Mouse (Mus musculus) MN1 (cell line): ENCODE results near the gene Golga1.

Experiments
- DNase-seq: peaks from one replicate; pipeline ENCODE4 v3.0.0-alpha.2; 2016; ENCODE audit warnings: low spot score

The Golga1 gene

DNA sequence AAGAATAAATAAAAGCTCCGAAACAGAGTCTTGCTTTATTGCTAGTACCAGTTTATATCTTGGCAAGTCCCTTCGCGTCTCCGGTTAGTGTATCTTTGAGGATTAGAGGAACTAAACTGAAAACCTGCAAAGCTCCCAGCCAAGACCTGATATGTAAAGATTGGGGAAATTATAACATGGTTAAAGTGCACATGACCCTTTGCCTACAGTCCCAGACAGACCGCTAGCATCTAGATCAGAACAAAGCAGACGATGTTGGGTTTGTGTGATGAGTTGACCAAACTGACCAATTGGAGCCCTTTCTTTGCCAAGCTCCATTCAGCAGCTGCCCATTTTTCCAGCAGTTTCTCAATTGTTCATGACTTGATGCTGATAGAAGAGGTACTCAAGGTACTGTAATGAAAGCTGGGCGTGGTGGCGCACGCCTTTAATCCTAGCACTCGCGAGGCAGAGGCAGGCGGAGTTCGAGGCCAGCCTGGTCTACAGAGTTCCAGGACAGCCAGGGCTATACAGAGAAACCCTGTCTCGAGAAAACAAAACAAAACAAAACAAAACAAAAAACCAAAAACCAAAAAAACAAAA, 59.1 kb downstream of the Golga1 start:
- no peak for DNase-seq

GRCm38 (mm10) chr2:39005574-39006079, 59.7 kb downstream of the Golga1 start, which contains the start of gene Rpl35:
Gene Rpl35 (minus strand): TSS chr2:39005624.
- no peak for DNase-seq

GRCm38 (mm10) chr2:39004880-39005435, 60.4 kb downstream of the Golga1 start, which contains the start of gene Arpc5l:
Gene Arpc5l (plus strand): TSS chr2:39005348.
- DNase-seq = peak; percentile 97

GRCm38 (mm10) chr2:39004372-39004771, 61.0 kb downstream of the Golga1 start:
- peak; percentile 62 for DNase-seq

DNA sequence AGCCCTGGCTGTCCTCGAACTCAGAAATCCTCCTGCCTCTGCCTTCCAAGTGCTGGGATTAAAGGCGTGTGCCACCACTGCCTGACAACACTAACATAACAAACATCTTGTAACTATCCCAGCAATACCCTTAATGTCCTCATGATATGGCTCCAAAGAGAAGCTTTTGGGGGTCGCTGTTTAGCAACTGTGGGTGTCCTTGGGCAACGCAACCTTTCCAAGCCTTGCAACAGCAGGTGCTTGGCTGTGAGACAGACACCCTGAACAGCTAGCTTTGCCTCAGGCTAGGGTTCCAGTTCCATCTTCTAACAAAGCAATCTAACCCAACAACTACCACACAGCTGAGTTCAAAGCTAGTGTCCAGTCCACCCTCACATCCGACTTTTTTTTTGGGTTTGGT, 61.8 kb downstream of the Golga1 start:
- DNase-seq = no peak

GRCm38 (mm10) chr2:39003106-39003505, 62.2 kb downstream of the Golga1 start:
- DNase-seq = no peak

- no peak for DNase-seq
Observed at GRCm38 (mm10) chr2:39001866-39002265, 63.5 kb downstream of the Golga1 start.

DNA sequence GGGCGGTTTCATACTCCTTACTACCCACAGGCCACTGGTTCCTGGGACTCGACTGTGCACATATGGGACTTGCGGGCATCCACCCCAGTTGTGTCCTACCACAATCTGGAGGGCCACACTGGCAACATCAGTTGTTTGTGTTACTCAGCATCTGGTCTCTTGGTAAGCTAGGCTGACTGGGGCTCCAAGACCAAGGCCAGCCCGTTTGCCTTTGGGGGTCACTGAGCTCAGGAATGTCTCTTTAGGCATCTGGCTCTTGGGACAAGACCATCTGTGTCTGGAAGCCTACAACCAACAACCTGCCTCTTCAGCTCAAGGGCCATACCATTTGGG, 64.8 kb downstream of the Golga1 start:
- DNase-seq = no peak

DNA sequence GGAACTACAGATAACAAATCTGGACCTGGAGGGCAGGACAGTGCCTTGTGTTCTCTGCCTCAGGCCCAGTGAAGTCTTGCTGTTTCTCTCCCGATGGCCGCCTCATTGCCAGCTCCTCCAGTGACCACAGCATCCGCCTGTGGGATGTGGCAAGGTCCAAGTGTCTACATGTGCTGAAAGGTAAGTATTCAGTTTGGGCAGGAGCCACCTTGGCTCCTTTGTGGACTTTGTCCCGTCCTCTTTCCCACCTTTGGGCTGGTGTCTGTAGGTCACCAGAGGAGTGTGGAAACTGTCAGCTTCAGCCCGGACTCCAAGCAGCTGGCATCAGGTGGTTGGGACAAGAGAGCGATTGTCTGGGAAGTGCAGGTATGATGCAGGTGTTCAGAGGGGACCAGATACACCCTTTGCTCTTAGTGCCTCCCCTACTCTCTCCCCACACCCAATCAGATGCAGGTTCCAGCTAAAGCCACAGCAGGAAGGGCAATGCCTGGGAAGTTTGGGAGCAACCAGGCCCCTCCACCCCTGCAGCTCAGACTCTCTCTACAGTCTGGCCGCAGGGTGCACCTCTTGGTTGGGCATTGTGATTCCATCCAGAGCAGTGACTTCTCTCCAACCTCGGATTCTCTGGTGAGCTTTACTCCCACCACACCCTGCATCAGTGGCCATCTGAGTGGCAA, 65.3 kb downstream of the Golga1 start:
- no peak for DNase-seq

GRCm38 (mm10) chr2:38999381-38999780, 66.0 kb downstream of the Golga1 start:
- DNase-seq = no peak

GRCm38 (mm10) chr2:38997386-38998374, 67.7 kb downstream of the Golga1 start, which contains the start of gene Wdr38:
Gene Wdr38 (plus strand): TSS chr2:38997476.
- DNase-seq = peak; percentile 92

DNA sequence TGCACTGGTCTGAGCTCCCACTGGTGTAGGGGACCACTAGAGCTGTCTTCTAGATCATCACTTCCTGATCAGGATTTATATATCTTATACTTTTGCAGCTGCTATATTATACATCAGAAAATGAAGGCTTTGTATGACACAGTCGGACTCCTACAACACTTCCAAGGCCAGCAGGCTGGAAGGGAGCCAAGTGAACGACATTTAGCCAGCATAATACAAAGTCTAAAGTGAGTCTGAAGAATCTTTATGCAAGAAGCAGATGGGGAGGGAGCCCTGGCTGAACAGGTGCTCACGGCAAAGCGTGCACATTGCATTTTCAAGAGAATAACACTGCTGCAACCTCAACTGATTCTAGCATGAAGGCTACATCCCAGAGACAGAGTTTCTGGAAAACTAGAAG, 72.9 kb downstream of the Golga1 start:
- DNase-seq = no peak

- no peak for DNase-seq
Observed at GRCm38 (mm10) chr2:38992004-38992403, 73.3 kb downstream of the Golga1 start.

DNA sequence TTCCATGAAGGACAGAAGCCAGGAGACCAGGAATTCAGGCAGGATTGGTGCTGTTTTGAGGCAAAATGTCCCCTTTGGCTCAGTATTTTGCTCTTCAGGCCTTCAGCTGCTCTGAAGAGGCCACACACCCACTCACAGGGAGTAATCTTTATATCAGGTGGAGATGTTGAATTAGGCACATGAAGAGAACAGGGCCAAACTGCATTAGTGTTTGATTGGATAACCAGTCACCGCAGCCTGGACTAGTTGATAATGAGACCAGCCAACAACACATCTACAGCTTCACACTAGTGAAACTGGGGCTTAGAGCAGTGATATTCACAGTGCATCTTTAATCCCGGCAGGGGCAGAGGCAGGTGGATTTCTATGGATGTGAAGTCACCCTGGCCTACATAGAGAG, 76.4 kb downstream of the Golga1 start:
- DNase-seq = no peak

GRCm38 (mm10) chr2:38987803-38988510, 77.4 kb downstream of the Golga1 start:
- DNase-seq = no peak

GRCm38 (mm10) chr2:38987371-38987770, 78.0 kb downstream of the Golga1 start:
- DNase-seq = no peak

DNA sequence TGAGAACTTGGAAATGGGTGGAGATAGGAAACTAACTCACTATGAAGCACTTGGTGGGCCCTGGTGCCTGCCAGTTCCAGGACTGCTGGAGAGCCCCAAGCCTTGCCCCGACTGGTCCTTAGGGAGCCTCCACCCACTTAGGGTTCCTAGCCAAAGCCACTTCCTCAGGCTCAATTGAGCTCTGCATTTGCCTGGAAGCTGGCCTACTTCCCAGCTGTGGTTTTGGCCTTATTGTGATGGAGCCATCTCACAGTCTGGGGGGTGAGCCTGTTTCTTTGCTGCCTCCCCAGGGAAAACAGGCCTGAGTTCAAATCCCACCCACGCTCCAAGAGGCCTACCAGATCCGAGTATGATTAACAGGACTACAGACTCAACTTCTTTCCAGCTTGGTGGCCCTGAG, 78.8 kb downstream of the Golga1 start:
- no peak for DNase-seq

GRCm38 (mm10) chr2:38983456-38983855, 81.9 kb downstream of the Golga1 start:
- DNase-seq = no peak

DNA sequence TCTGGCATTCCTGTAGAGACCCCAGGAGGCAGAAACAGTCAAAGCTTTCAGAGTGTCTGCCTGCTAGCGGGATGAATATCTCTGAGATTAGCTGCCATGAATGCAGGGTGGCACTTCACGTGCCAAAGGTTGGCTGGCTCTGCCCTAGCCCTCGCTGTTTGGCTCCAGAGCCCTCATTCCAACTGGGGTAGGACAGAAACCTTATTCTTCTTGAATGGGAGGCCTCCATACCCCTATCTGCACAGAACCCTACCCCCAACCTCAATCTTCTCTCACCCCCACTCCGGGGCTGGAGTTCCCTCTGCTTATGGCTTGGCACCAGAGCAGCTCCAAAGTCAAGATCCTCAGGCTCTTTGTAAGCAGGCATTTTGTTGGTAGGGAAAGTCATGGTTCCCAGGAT, 87.5 kb downstream of the Golga1 start:
- DNase-seq = no peak

GRCm38 (mm10) chr2:38975941-38976805, 89.2 kb downstream of the Golga1 start:
- no peak for DNase-seq

DNA sequence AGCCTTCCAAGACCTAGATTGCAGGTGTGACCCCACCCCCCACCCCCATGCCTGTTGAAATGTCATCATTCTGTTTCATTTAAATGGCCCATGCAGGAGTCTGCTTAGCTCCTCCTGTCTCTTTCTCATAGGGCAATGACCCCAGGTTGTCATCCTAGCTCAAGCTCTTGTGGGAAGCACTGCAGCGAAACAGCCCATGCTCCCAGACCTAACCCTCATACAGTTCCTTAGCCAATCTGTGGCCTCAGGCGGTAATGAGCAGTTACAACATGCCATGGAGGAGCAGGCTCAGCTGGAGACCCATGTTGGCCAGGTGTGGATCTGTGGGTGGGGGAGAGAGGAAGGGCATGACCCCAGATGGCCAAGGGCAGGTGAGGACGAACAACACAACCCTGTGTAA, 90.2 kb downstream of the Golga1 start:
- DNase-seq = no peak
